Mouse (Mus musculus) stomach, postnatal 0 days (tissue): Measurements from ENCODE around the gene Rnf208.

Source experiments
- CTCF ChIP-seq: IDR thresholded peaks from 2 replicates; pipeline ENCODE4 v1.5.1; 2016; ENCODE audit warnings: antibody characterized with exemption, low read depth, mild to moderate bottlenecking, moderate library complexity
- EP300 ChIP-seq: optimal IDR thresholded peaks from 2 replicates; pipeline ENCODE3; 2016; ENCODE audit warnings: antibody characterized with exemption

GRCm38 (mm10) chr2:25241438-25241775, 648 bp upstream of the Rnf208 start:
- TF ChIP-seq CTCF (no peak), EP300 (no peak)
